Mouse (Mus musculus) liver, adult 10 weeks (tissue): ENCODE measurements around the gene Gm4894. TPM values are rescaled to one million over a fixed set of nuclear protein-coding genes. Genes with fewer than 3 reads are reported as not detected.

Experiments used
- polyA plus RNA-seq: library from polyadenylated mRNA; stranded (reverse); fragments of 350-450 nt; fragmentation: Illumina TruSeq; extraction: RNeasy Lipid Tissue Mini Kit (QIAGEN cat#74804); gene quantifications from one replicate; pipeline ENCODE4 v1.2.3, GENCODE M21; 2014; ENCODE audit warnings: low read depth, low replicate concordance

Gm4894 gene
- not detected for polyA plus RNA-seq

GRCm38 (mm10) chr9:49250231-49250630 lies at the start of gene Gm4894:
Gene Gm4894 (plus strand): TSS chr9:49250531.

Other genes starting within 250 kb of the Gm4894 start
- 11.5 TPM for gene Zw10, start 194.9 kb upstream of the Gm4894 start, polyA plus RNA-seq
- gene Tmprss5, start 169.3 kb upstream of the Gm4894 start, polyA plus RNA-seq = not detected
- gene Drd2, start 90.1 kb downstream of the Gm4894 start, polyA plus RNA-seq = not detected
- not detected for gene Ankk1, start 176.5 kb downstream of the Gm4894 start, polyA plus RNA-seq
- 0.24 TPM for gene Ttc12, start 235.7 kb downstream of the Gm4894 start, polyA plus RNA-seq